In the genomic region with DNA sequence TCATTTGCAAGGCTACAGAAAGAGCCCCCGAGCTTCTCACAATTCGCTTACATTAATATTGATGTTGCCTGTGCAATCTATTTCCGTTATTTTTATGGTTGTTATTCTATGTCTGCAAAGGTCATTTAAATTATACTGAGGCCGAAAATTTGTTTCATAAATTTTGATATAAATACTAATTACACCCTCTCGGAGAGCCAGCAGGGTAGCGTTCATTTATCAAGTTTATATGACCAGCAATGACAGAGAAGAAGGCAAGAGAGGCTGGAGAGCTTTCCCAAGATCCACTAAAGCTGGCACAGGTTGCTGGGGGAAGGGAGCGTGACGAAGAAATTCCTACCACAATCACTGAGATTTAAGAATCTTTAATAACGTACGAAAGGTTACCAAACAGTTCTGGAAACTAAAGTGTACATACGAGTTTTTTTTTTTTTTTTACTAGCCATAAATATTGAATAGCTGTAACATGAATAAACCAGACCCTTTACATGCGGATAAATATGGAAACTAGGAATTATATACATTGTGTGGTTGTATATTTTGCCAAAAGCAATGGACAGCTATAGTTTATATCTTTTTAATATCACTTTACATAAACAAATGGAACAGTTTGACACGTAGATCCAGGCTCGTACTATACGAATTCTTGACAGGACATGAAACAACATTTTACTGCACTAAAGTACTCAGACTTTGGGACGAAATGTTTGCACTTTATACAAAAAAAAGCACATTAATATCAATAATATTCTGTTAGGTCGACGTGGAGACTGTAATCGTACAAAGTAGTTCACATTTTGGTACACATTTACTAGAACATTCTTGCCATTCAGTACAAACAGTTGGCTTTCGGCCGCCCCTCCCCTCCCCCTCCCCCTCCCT, we compare ENCODE assay signal across 15 mouse cellular contexts. TPM values are rescaled to one million over a fixed set of nuclear protein-coding genes. Genes with fewer than 3 reads are reported as not detected.
DNase-seq lines count a peak whose midpoint lies in the region; ATAC-seq and TF ChIP-seq lines count a peak whose summit lies in the region.
"Had no signal": no experiment of that assay in that cellular context is flagged by ENCODE, and none has a peak within 500 bp of the region (broad histone marks: within the 10 kb centered on the region; RNA-seq: fewer than 3 reads in every experiment).

No protein-coding gene starts in this region.

- TF ChIP-seq POLR2A in thymus, adult 2 months (IDR thresholded peaks at IDR 0.05; ENCODE audit: control insufficient read depth, extremely low read depth, insufficient read depth, low read length, poor library complexity), result no peak

- peaks cover 17% of the 10 kb centered on the region for H3K27me3 ChIP-seq in forebrain, embryonic 16.5 days (replicated peaks; ENCODE audit: control insufficient read depth, insufficient read depth, low read length)
- peaks cover 55% of the 10 kb centered on the region for H3K27me3 ChIP-seq in midbrain, embryonic 14.5 days (ENCODE audit: control insufficient read depth, insufficient read depth, low read length)
- peaks cover 22% of the 10 kb centered on the region; the same call in 1 of the 2 replicates for H3K27me3 ChIP-seq in thymus, adult 2 months (ENCODE audit: control insufficient read depth, insufficient read depth, low read length)

- TF ChIP-seq CTCF in thymus, adult 2 months (IDR thresholded peaks at IDR 0.05; ENCODE audit: borderline replicate concordance, control insufficient read depth, extremely low read depth, insufficient read depth, low read length, poor library complexity), result no peak

- H3K4me3 ChIP-seq in forebrain, embryonic 16.5 days (replicated peaks; ENCODE audit: low read length), result peak overlapping the region; percentile 53
- H3K4me3 ChIP-seq in midbrain, embryonic 14.5 days (replicated peaks; ENCODE audit: low read depth, low read length), result peak overlapping the region; percentile 54
- H3K4me3 ChIP-seq in thymus, adult 2 months (ENCODE audit: control insufficient read depth, insufficient read depth, low read length), result no peak overlapping the region
- H3K4me3 ChIP-seq: liver, embryonic 15.5 days had no signal

- peaks cover 28% of the 10 kb centered on the region for H3K4me1 ChIP-seq in forebrain, embryonic 16.5 days (replicated peaks; ENCODE audit: control insufficient read depth, insufficient read depth, low read length)
- no peaks in the 10 kb centered on the region for H3K4me1 ChIP-seq in midbrain, embryonic 14.5 days (ENCODE audit: control insufficient read depth, insufficient read depth, low read length)
- H3K4me1 ChIP-seq in thymus, adult 2 months (replicated peaks; ENCODE audit: control insufficient read depth, insufficient read depth, low read length), result peaks cover 5% of the 10 kb centered on the region; the same call in 1 of the 2 replicates

- H3K4me2 ChIP-seq in forebrain, embryonic 16.5 days (ENCODE audit: low read length), result peak overlapping the region; percentile 54
- H3K4me2 ChIP-seq in midbrain, embryonic 14.5 days (ENCODE audit: low read length), result peak overlapping the region; percentile 49
- H3K4me2 ChIP-seq: embryonic facial prominence, embryonic 15.5 days; liver, embryonic 15.5 days had no signal

- H3K9ac ChIP-seq in forebrain, embryonic 16.5 days (replicated peaks; ENCODE audit: low read depth, low read length), result 0 out of 2 replicates have a peak overlapping the region, but pooled peaks have one; percentile 35
- H3K9ac ChIP-seq in midbrain, embryonic 14.5 days (replicated peaks; ENCODE audit: low read length), result peak overlapping the region; percentile 81
- H3K9ac ChIP-seq: embryonic facial prominence, embryonic 15.5 days; liver, embryonic 15.5 days had no signal

- H3K27ac ChIP-seq in forebrain, embryonic 16.5 days (ENCODE audit: low read length), result no peak overlapping the region
- peak overlapping the region; percentile 90; the same call in 1 of the 2 replicates for H3K27ac ChIP-seq in midbrain, embryonic 14.5 days (replicated peaks; ENCODE audit: low read depth, low read length)
- no peak overlapping the region for H3K27ac ChIP-seq in thymus, adult 2 months (ENCODE audit: control insufficient read depth, insufficient read depth, low read length)
- H3K27ac ChIP-seq: embryonic facial prominence, embryonic 15.5 days; liver, embryonic 15.5 days had no signal

- no peaks in the 10 kb centered on the region for H3K9me3 ChIP-seq in forebrain, embryonic 16.5 days (ENCODE audit: control insufficient read depth, low read length)
- no peaks in the 10 kb centered on the region for H3K9me3 ChIP-seq in midbrain, embryonic 14.5 days (ENCODE audit: control insufficient read depth, low read length)
- H3K9me3 ChIP-seq: embryonic facial prominence, embryonic 15.5 days; liver, embryonic 15.5 days had no signal

- peak; percentile 10 for DNase-seq in MN1 (ENCODE audit: low spot score)
- peak; percentile 17 for DNase-seq in embryo, embryonic 10 days (ENCODE audit: low spot score)
- peak; percentile 64 for DNase-seq in midbrain, embryonic 14.5 days
- no peak for DNase-seq in spleen, postnatal 10 days (ENCODE audit: low spot score in 2 of 2)
- no peak for DNase-seq in urinary bladder, postnatal 10 days (ENCODE audit: low spot score)
- DNase-seq in thymus, adult 2 months, result no peak
- DNase-seq in adipocyte (ENCODE audit: low spot score), result no peak
- DNase-seq: kidney, adult 8-10 months; layer of hippocampus, postnatal 36 days had no signal

- no peak for ATAC-seq in forebrain, embryonic 16.5 days
- ATAC-seq in midbrain, embryonic 14.5 days (ENCODE audit: low FRiP score, low TSS enrichment), result no peak
- ATAC-seq: CD4-positive, CD25-positive, alpha-beta regulatory T cell, adult 4 months had no signal

- 27% methylated on average over 21 of the region's 21 CpGs for WGBS in forebrain, embryonic 16.5 days
- 8% methylated on average over 21 of the region's 21 CpGs for WGBS in midbrain, embryonic 14.5 days
- WGBS in thymus, adult 2 months, result 15% methylated on average over 21 of the region's 21 CpGs

- H3K36me3 ChIP-seq in forebrain, embryonic 16.5 days (ENCODE audit: control insufficient read depth, insufficient read depth), result no peaks in the 10 kb centered on the region
- no peaks in the 10 kb centered on the region for H3K36me3 ChIP-seq in midbrain, embryonic 14.5 days (ENCODE audit: control insufficient read depth, insufficient read depth, low read length)
- no peaks in the 10 kb centered on the region for H3K36me3 ChIP-seq in thymus, adult 2 months (ENCODE audit: control insufficient read depth, insufficient read depth, low read length)
- H3K36me3 ChIP-seq: embryonic facial prominence, embryonic 15.5 days; liver, embryonic 15.5 days had no signal

RNA-seq across cellular contexts. Expression of gene Zic4, which starts 1.8 kb away (rescaled TPM):
- polyA plus RNA-seq in forebrain, embryonic 16.5 days (2015; fragmentation: Nextera tagmentation; extraction: Ambion mirVana), result 28.3 and 47.6 TPM in 2 replicates
- polyA plus RNA-seq in midbrain, embryonic 14.5 days (2014; fragmentation: Nextera tagmentation; extraction: Ambion mirVana), result 32.4 and 49.1 TPM in 2 replicates
- polyA plus RNA-seq in thymus, adult 2 months (2012; rRNA removed), result not detected in 2 replicates
- polyA plus RNA-seq: heart, embryonic 16.5 days; liver, embryonic 15.5 days; stomach, embryonic 14.5 days had no signal

RNA-seq across cellular contexts. Expression of gene Zic1, which starts 5.2 kb away (rescaled TPM):
- 4.5 and 8.0 TPM in 2 replicates for polyA plus RNA-seq in forebrain, embryonic 16.5 days (2015; fragmentation: Nextera tagmentation; extraction: Ambion mirVana)
- 17.8 and 18.5 TPM in 2 replicates for polyA plus RNA-seq in midbrain, embryonic 14.5 days (2014; fragmentation: Nextera tagmentation; extraction: Ambion mirVana)
- polyA plus RNA-seq in thymus, adult 2 months (2012; rRNA removed), result 0.19 and 0.28 TPM in 2 replicates
- polyA plus RNA-seq: CD4-positive, CD25-positive, alpha-beta regulatory T cell, adult 4 months; stomach, embryonic 14.5 days had no signal

Comparison
In these comparisons a context has a peak if more than half of its experiments do, and no peak if none do; other contexts are left out.
1. DNase-seq: peak in MN1 (single experiment), embryo, embryonic 10 days (single experiment) and midbrain, embryonic 14.5 days (single experiment); none in spleen, postnatal 10 days (0 of 2), urinary bladder, postnatal 10 days (single experiment), thymus, adult 2 months (single experiment) and adipocyte (single experiment).
2. RNA of gene Zic4, which starts 1.8 kb away (polyA plus RNA-seq): 32.4 to 49.1 TPM in midbrain, embryonic 14.5 days and 28.3 to 47.6 TPM in forebrain, embryonic 16.5 days; not detected in thymus, adult 2 months; every median in the first group is over 10 times any median in the second.